Mouse (Mus musculus) forebrain, embryonic 13.5 days (tissue): ENCODE results near the gene Eme1. TPM values are rescaled to one million over a fixed set of nuclear protein-coding genes. Genes with fewer than 3 reads are reported as not detected.
"Not testable (repeated sequence)": the region's sequence is repeated elsewhere in the genome, so short reads cannot be mapped to it uniquely, and the experiment has no call there.

Source experiments
- ATAC-seq: fragments of 200-750 bp; cut with Nextera tagmentation; 2 replicates; pipeline ENCODE4 v1.8.0; 2017
- H3K27ac ChIP-seq: fragments of 300-500 bp; sonication (generic); 2 replicates; pipeline ENCODE4 v1.5.1; 2015; ENCODE audit warnings: inconsistent platforms, mild to moderate bottlenecking, moderate library complexity
- H3K27me3 ChIP-seq: fragments of 300-500 bp; sonication (generic); 2 replicates; pipeline ENCODE4 v1.6.1; 2015; ENCODE audit warnings: mild to moderate bottlenecking, inconsistent platforms
- H3K36me3 ChIP-seq: fragments of 300-500 bp; sonication (generic); 2 replicates; pipeline ENCODE4 v1.6.1; 2015; ENCODE audit warnings: mild to moderate bottlenecking, inconsistent platforms; ENCODE audit not compliant: poor library complexity, severe bottlenecking
- H3K4me1 ChIP-seq: fragments of 300-500 bp; sonication (generic); 2 replicates; pipeline ENCODE4 v1.6.1; 2015; ENCODE audit warnings: inconsistent platforms
- H3K4me2 ChIP-seq: fragments of 300-500 bp; sonication (generic); 2 replicates; pipeline ENCODE4 v1.6.1; 2015; ENCODE audit warnings: inconsistent platforms, mild to moderate bottlenecking, moderate library complexity
- H3K4me3 ChIP-seq: fragments of 300-500 bp; sonication (generic); 2 replicates; pipeline ENCODE4 v1.5.1; 2015; ENCODE audit warnings: mild to moderate bottlenecking, inconsistent platforms
- H3K9ac ChIP-seq: fragments of 300-500 bp; sonication (generic); 2 replicates; pipeline ENCODE4 v1.6.1; 2015; ENCODE audit warnings: mild to moderate bottlenecking, inconsistent platforms
- H3K9me3 ChIP-seq: fragments of 300-500 bp; sonication (generic); replicated peaks from 2 replicates; pipeline ENCODE4 v1.6.1; 2016; ENCODE audit warnings: inconsistent platforms
- WGBS: fragments of 180-500 bp; shearing (Covaris S2); methylation state at CpG from one replicate; pipeline ENCODE4 v1.1.7; 2015; 5-methylcytosine and 5-hydroxymethylcytosine counted together
- polyA plus RNA-seq: library from polyadenylated mRNA; unstranded; fragments of >200 nt; fragmentation: Nextera tagmentation; extraction: Ambion mirVana; gene quantifications from 2 replicates; pipeline ENCODE4 v1.2.1, GENCODE M21; 2015

Eme1 gene
- polyA plus RNA-seq: 26.6 and 31.7 TPM in 2 replicates

DNA sequence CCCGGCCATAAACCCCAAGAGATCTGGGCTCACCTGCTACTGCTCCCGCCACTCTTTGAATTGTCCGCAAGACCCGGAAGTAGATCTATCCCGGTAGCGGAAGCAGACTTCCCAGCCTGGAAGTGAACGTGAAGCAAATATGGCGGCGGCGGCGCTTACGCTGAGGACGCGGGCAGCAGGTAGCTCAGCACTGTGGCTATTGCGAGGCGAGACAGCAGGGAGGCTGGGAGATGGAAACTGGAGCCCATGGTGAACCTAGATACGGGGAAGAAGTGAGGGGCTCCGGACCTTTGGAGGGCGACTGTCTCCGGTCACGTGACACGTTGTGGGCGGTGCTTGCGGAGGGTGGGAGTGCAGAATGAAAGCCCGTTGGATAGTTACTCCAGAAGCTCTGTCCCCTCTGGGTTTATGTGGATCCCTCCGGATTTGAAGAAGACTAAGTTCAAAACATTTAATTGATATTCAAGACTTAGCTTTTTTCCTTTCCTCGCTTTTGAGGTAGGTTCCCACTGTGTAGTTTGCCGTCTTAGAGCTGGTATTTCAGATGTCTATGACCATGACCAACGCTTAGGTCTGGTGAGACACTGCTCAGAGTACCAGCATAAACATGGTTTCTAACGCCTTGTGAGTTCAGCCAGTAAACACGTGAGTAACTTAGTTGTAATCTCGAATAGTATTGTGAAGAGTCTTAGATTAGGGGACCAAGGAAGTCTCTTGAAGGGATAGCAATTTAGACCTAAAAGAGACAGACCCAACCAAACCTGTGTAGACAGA is at the start of gene Eme1, which contains the start of gene Mrpl27:
Gene Eme1 (minus strand): TSS at position 302 of the 774 bp plus-strand sequence.
Gene Mrpl27 (plus strand): TSS at position 105 of the 774 bp plus-strand sequence.
- H3K9me3 ChIP-seq: no peaks in the 10 kb centered on the region
- H3K9ac ChIP-seq: peak within 1 kb of the TSS; percentile 65
- peaks cover 21% of the 10 kb centered on the region for H3K4me1 ChIP-seq
- H3K4me3 ChIP-seq: peak within 1 kb of the TSS; percentile 64
- peak within 1 kb of the TSS; percentile 89 for H3K27ac ChIP-seq
- whole genome bisulfite sequencing: 2% methylated on average over 32 of the region's 32 CpGs
- peak within 1 kb of the TSS; percentile 71 for H3K4me2 ChIP-seq
- ATAC-seq: peak; percentile 94
- peaks cover 49% of the 10 kb centered on the region for H3K36me3 ChIP-seq
- H3K27me3 ChIP-seq: no peaks in the 10 kb centered on the region

DNA sequence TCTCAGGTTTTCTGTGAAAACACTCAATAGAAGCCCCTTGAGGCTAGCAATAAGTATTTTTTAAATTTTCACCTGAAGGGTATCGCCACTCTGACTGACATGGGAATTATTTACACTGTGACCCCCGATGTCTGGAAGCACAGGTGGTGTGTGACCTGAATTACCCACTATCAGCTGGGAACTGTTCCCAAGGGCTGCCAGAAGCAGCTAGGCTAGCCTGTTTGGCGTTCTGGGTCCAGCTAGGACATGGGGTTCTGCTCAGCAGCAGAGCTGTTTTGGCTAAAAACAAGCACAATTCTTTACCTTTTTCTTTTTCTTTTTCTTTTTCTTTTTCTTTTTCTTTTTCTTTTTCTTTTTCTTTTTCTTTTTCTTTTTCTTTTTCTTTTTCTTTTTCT is 48.4 kb upstream of the Eme1 start:
- Histone ChIP-seq H3K27me3 (0 out of 2 replicates have a peak, but pooled peaks cover 3% of the 10 kb centered on the region), H3K36me3 (no peaks in the 10 kb centered on the region), H3K4me2 (no peak overlapping the region), H3K9me3 (no peaks in the 10 kb centered on the region), H3K4me3 (no peak overlapping the region), H3K9ac (no peak overlapping the region), H3K27ac (no peak overlapping the region), H3K4me1 (no peaks in the 10 kb centered on the region)
- 70% methylated on average over 3 of the region's 3 CpGs for WGBS
- ATAC-seq: no peak

DNA sequence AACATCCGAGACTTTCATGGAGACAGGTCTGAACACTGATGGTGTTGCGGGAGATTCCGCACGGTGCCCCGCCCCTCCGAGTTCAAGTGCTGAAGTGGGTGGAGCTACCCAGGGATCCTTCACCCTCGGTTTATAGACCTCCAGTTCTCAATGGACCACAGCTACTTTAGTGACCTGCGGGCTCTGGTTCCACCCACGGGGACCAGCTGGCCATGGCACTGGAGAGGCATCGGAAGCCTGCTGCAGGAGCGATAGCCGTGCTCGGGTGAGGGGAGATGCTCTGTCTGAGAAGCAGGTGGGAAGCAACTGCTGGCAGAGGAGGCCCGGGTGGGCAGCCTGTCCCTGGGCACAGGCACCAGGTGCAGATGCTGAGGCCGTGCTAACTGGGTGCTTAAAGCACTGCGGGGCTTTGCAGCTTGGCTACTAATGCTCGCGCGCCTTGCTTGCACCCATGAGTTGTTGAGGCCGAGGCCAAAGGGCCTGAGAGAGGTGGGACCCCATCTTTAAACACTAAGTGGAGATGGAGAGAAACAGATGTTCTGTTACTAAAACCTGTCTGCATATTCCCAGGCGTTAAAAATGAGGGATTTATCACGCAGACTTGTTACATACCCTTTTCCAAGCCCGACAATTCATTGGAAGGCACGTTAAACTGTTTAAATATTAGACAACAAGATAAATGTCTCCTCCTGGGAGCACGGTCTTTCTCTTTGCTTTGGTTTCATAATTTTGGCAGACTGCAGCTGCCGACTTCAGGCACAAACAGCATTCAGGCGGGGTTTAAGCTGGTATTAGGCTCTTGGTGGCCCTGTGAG is 47.8 kb upstream of the Eme1 start:
- no peak overlapping the region for H3K9ac ChIP-seq
- H3K4me1 ChIP-seq: no peaks in the 10 kb centered on the region
- H3K27ac ChIP-seq: 0 out of 2 replicates have a peak overlapping the region, but pooled peaks have one; percentile 6
- no peaks in the 10 kb centered on the region for H3K36me3 ChIP-seq
- H3K4me3 ChIP-seq: no peak overlapping the region
- no peaks in the 10 kb centered on the region for H3K9me3 ChIP-seq
- 0 out of 2 replicates have a peak overlapping the region, but pooled peaks have one; percentile 4 for H3K4me2 ChIP-seq
- ATAC-seq: no peak
- WGBS: 70% methylated on average over 27 of the region's 27 CpGs
- H3K27me3 ChIP-seq: 0 out of 2 replicates have a peak, but pooled peaks cover 3% of the 10 kb centered on the region

DNA sequence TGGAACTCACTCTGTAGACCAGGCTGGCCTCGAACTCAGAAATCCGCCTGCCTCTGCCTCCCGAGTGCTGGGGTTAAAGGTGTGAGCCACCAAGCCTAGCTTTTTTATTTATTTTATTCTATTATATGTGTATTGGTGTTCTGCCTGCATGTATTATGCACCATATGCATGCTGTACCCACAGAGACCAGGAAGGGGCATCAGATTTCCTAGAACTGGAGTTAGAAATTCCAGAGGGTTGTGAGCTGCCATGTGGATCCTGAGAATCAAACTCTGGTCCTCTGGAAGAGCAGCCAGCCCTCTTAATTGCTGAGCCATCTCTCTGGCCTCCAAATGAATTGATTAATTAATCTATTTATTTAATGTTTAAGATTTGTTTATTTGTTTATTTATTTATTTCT is 45.6 kb upstream of the Eme1 start:
- no peak overlapping the region for H3K9ac ChIP-seq
- no peaks in the 10 kb centered on the region for H3K4me1 ChIP-seq
- no peaks in the 10 kb centered on the region for H3K9me3 ChIP-seq
- no peak overlapping the region for H3K27ac ChIP-seq
- WGBS: 90% methylated on average over 3 of the region's 3 CpGs
- H3K27me3 ChIP-seq: 0 out of 2 replicates have a peak, but pooled peaks cover 3% of the 10 kb centered on the region
- H3K36me3 ChIP-seq: no peaks in the 10 kb centered on the region
- H3K4me3 ChIP-seq: no peak overlapping the region
- ATAC-seq: no peak
- no peak overlapping the region for H3K4me2 ChIP-seq

DNA sequence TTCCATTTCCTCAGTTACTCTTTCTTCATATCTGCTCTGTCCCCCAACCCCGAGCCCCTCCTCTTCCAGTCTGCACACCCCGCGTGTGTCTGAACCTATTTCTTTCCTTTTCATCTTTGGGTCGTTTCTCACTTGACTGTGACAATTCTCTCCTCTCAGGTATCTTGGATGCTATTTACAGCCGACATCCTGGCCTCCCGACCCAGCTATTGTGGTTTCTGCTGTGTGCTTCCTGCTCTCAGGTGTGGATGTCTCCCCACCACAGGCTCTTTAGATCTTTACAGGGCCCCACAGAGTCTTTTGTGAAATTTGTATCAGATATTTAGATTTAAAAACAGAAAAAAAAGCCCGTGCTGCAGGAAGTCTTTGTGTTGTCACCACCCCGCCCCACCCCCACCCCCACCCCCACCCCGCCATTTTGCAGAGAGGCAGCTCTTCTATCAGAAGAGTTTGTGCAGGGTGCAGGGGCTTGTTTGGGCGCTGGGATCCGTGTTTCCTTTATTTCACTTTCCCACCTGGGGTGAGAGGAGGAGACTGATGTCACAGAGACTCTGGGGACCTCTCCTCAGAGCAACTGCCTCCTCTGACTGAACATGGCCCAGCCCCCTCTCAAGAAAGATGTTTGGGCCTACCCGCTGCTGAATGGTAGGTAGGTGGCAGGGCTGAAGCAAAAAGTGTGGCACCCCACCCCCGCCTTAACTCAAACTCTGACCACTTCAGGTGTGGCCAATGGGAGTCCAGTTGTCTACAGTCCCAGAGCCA is 44.1 kb upstream of the Eme1 start:
- Histone ChIP-seq H3K27me3 (0 out of 2 replicates have a peak, but pooled peaks cover 1% of the 10 kb centered on the region), H3K4me1 (no peaks in the 10 kb centered on the region), H3K9me3 (no peaks in the 10 kb centered on the region), H3K4me2 (no peak overlapping the region), H3K4me3 (no peak overlapping the region), H3K9ac (no peak overlapping the region), H3K36me3 (no peaks in the 10 kb centered on the region), H3K27ac (no peak overlapping the region)
- no peak for ATAC-seq
- WGBS: 46% methylated on average over 12 of the region's 13 CpGs

GRCm38 (mm10) chr11:94697140-94697539 is 43.4 kb upstream of the Eme1 start:
- no peaks in the 10 kb centered on the region for H3K36me3 ChIP-seq
- no peak overlapping the region for H3K4me2 ChIP-seq
- H3K27ac ChIP-seq: no peak overlapping the region
- no peaks in the 10 kb centered on the region for H3K4me1 ChIP-seq
- H3K4me3 ChIP-seq: no peak overlapping the region
- no peak overlapping the region for H3K9ac ChIP-seq
- 89% methylated on average over 2 of the region's 2 CpGs for WGBS
- no peaks in the 10 kb centered on the region for H3K9me3 ChIP-seq
- ATAC-seq: no peak
- H3K27me3 ChIP-seq: no peaks in the 10 kb centered on the region

GRCm38 (mm10) chr11:94695508-94695907 is 41.7 kb upstream of the Eme1 start:
- H3K4me1 ChIP-seq: no peaks in the 10 kb centered on the region
- no peak overlapping the region for H3K9ac ChIP-seq
- no peak overlapping the region for H3K4me3 ChIP-seq
- WGBS: 85% methylated on average over 6 of the region's 6 CpGs
- no peaks in the 10 kb centered on the region for H3K27me3 ChIP-seq
- no peak overlapping the region for H3K27ac ChIP-seq
- no peaks in the 10 kb centered on the region for H3K9me3 ChIP-seq
- H3K36me3 ChIP-seq: no peaks in the 10 kb centered on the region
- no peak for ATAC-seq
- H3K4me2 ChIP-seq: no peak overlapping the region

- H3K9ac ChIP-seq, H3K36me3 ChIP-seq, ATAC-seq, H3K27me3 ChIP-seq, H3K27ac ChIP-seq, H3K4me1 ChIP-seq, H3K4me3 ChIP-seq, H3K9me3 ChIP-seq, H3K4me2 ChIP-seq: not testable (repeated sequence)
These were observed 38.7 kb upstream of the Eme1 start for GRCm38 (mm10) chr11:94692502-94692901.

DNA sequence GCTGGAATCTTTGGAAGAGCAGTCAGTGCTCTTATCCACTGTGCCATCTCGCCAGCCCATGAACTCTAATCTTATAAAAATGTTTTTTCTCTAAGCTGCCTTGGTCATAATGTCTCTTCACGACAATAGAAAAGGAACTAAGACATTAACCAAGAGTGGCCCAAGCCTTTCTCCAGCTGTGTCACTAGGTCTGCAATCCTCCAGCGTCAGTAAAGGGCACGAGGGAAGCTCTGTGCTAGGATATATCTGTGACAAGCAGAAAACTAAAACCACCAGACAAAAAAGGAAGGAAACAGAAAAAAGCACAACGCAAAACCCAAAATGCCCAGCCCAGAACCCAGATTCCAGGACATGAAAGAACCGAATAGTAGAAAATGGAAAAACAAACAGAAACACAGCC is 33.4 kb upstream of the Eme1 start:
- Histone ChIP-seq H3K4me1 (no peaks in the 10 kb centered on the region), H3K4me3 (no peak overlapping the region), H3K27ac (no peak overlapping the region), H3K27me3 (no peaks in the 10 kb centered on the region), H3K9me3 (no peaks in the 10 kb centered on the region), H3K4me2 (no peak overlapping the region), H3K36me3 (no peaks in the 10 kb centered on the region), H3K9ac (no peak overlapping the region)
- WGBS: 87% methylated on average over 6 of the region's 6 CpGs
- ATAC-seq: no peak

GRCm38 (mm10) chr11:94682427-94682826 is 28.7 kb upstream of the Eme1 start:
- WGBS: 81% methylated on average over 7 of the region's 7 CpGs
- Histone ChIP-seq H3K9ac (no peak overlapping the region), H3K36me3 (no peaks in the 10 kb centered on the region), H3K4me2 (no peak overlapping the region), H3K9me3 (no peaks in the 10 kb centered on the region), H3K27ac (no peak overlapping the region), H3K27me3 (no peaks in the 10 kb centered on the region), H3K4me3 (no peak overlapping the region), H3K4me1 (peaks cover 5% of the 10 kb centered on the region)
- no peak for ATAC-seq

- Histone ChIP-seq H3K9me3 (no peaks in the 10 kb centered on the region), H3K27me3 (no peaks in the 10 kb centered on the region), H3K4me3 (no peak overlapping the region), H3K4me2 (no peak overlapping the region), H3K27ac (no peak overlapping the region), H3K4me1 (peaks cover 7% of the 10 kb centered on the region), H3K9ac (no peak overlapping the region), H3K36me3 (no peaks in the 10 kb centered on the region)
- 91% methylated on average over 4 of the region's 4 CpGs for WGBS
- ATAC-seq: no peak
These were observed 27.9 kb upstream of the Eme1 start for GRCm38 (mm10) chr11:94681640-94682039.

DNA sequence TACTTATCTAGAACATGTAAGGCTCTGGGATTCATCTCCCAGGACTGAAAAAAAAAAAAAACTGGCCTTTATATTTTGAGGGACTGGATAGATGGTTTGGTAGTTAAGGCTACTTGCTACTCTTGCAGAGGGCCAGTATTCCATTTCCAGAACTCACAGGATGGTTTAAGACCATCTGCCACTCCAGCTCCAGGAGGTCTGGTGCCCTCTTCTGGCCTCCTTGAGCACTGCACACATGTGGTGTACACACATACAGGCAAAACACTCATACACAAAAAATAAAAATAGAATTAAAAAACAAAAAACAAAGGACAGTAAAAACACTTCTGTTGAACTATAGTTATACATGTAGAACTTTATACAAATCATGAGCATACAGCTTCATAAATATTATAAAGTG is 26.9 kb upstream of the Eme1 start:
- Histone ChIP-seq H3K4me3 (no peak overlapping the region), H3K36me3 (no peaks in the 10 kb centered on the region), H3K9me3 (no peaks in the 10 kb centered on the region), H3K27me3 (no peaks in the 10 kb centered on the region), H3K4me2 (no peak overlapping the region), H3K4me1 (peaks cover 17% of the 10 kb centered on the region), H3K9ac (no peak overlapping the region), H3K27ac (no peak overlapping the region)
- ATAC-seq: no peak
